ENCODE assay signal across 17 mouse cellular contexts in the genomic region with DNA sequence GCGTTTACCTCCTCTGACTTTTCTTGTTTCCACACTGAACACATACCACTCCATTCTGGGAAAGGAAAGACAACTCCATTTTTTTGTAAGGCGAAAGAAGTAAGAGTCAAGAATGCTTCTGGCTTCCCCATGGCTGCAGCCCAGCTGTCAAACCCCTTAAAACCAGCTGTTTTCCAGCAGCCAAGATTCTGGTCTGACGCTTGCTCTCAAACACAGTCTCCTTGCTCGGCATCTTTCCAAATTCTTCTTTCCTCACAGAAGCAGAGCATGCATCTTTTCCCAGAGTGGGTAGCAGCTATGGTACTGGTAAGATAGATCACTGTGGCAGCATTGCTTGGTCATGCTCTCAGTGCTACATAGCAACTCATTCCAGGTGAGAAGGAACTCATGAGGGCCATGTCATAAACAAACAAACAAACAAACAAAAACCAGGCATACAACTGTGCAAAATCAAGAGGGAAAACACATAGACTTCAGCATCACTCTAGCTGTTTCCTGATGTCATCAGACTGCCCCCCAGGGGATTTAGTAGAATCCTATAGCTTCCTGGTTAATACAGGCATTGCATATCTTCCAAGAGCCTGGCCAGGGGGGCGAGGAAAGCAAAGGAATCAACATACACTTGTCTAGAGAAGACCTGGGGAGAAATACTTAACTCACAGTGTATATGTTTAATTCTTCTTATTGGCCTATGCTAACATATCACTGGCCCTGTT. TPM values are rescaled to one million over a fixed set of nuclear protein-coding genes. Genes with fewer than 3 reads are reported as not detected.
DNase-seq lines count a peak whose midpoint lies in the region; ATAC-seq and TF ChIP-seq lines count a peak whose summit lies in the region.
"Had no signal": no experiment of that assay in that cellular context is flagged by ENCODE, and none has a peak within 500 bp of the region (broad histone marks: within the 10 kb centered on the region; RNA-seq: fewer than 3 reads in every experiment).

No protein-coding gene starts in this region.

- H3K36me3 ChIP-seq in forebrain, postnatal 0 days (ENCODE audit: insufficient read depth), result no peaks in the 10 kb centered on the region
- H3K36me3 ChIP-seq in midbrain, embryonic 14.5 days (ENCODE audit: control insufficient read depth, insufficient read depth, low read length), result no peaks in the 10 kb centered on the region
- H3K36me3 ChIP-seq in intestine, embryonic 16.5 days (ENCODE audit: control insufficient read depth, insufficient read depth, low read length), result no peaks in the 10 kb centered on the region

- H3K9me3 ChIP-seq in forebrain, postnatal 0 days (ENCODE audit: low read length), result no peaks in the 10 kb centered on the region
- H3K9me3 ChIP-seq in midbrain, embryonic 14.5 days (ENCODE audit: control insufficient read depth, low read length), result no peaks in the 10 kb centered on the region
- H3K9me3 ChIP-seq in intestine, embryonic 16.5 days (ENCODE audit: control insufficient read depth, low read length), result no peaks in the 10 kb centered on the region

- no peak for TF ChIP-seq POLR2A in cortical plate, adult 2 months (IDR thresholded peaks at IDR 0.05; ENCODE audit: extremely low read depth, insufficient read depth, low read length)

- peak overlapping the region; percentile 66 for H3K4me2 ChIP-seq in forebrain, postnatal 0 days (ENCODE audit: low read depth)
- peak overlapping the region; percentile 82 for H3K4me2 ChIP-seq in midbrain, embryonic 14.5 days (ENCODE audit: low read length)
- no peak overlapping the region for H3K4me2 ChIP-seq in intestine, embryonic 16.5 days (ENCODE audit: low read depth, low read length)
- H3K4me2 ChIP-seq: heart, embryonic 11.5 days had no signal

- peak overlapping the region; percentile 71 for H3K27ac ChIP-seq in layer of hippocampus, adult 2 months
- H3K27ac ChIP-seq in cortical plate, adult 2 months (ENCODE audit: insufficient read depth, low read length), result no peak overlapping the region
- H3K27ac ChIP-seq in forebrain, postnatal 0 days (ENCODE audit: low read depth, low read length), result no peak overlapping the region
- H3K27ac ChIP-seq in midbrain, embryonic 14.5 days (replicated peaks; ENCODE audit: low read depth, low read length), result no peak overlapping the region
- no peak overlapping the region for H3K27ac ChIP-seq in intestine, embryonic 16.5 days (ENCODE audit: low read length)

- 66% methylated on average over 5 of the region's 5 CpGs for WGBS in forebrain, postnatal 0 days
- WGBS in midbrain, embryonic 14.5 days, result 80% methylated on average over 5 of the region's 5 CpGs
- 47% methylated on average over 5 of the region's 5 CpGs for WGBS in intestine, embryonic 16.5 days

- no peak for DNase-seq in layer of hippocampus, adult 2 months (ENCODE audit: low spot score in 2 of 2)
- DNase-seq in layer of hippocampus, adult 18-20 months (ENCODE audit: low spot score in 2 of 2), result no peak
- DNase-seq in forebrain, postnatal 0 days, result peak; percentile 57
- DNase-seq in midbrain, embryonic 14.5 days, result peak; percentile 36
- DNase-seq in adrenal gland, adult 2 months, result no peak
- no peak for DNase-seq in adrenal gland, adult 18-20 months (ENCODE audit: low spot score in 2 of 2)
- DNase-seq: adrenal gland, adult 8-10 months; cerebellum, adult 11-12 months; gastrocnemius, postnatal 14 days; kidney, postnatal 36 days; liver; thymus, adult 2 months had no signal

- no peaks in the 10 kb centered on the region for H3K4me1 ChIP-seq in cortical plate, adult 2 months (ENCODE audit: control insufficient read depth, insufficient read depth, low read length)
- H3K4me1 ChIP-seq in forebrain, postnatal 0 days (ENCODE audit: insufficient read depth), result 0 out of 2 replicates have a peak, but pooled peaks cover 2% of the 10 kb centered on the region
- H3K4me1 ChIP-seq in midbrain, embryonic 14.5 days (ENCODE audit: control insufficient read depth, insufficient read depth, low read length), result peaks cover 17% of the 10 kb centered on the region
- peaks cover 5% of the 10 kb centered on the region for H3K4me1 ChIP-seq in intestine, embryonic 16.5 days (ENCODE audit: control insufficient read depth, insufficient read depth, low read length)

- ATAC-seq in forebrain, postnatal 0 days, result no peak
- ATAC-seq in midbrain, embryonic 14.5 days (ENCODE audit: low FRiP score, low TSS enrichment), result no peak
- ATAC-seq in intestine, embryonic 16.5 days, result no peak

- peak overlapping the region; percentile 61 for H3K9ac ChIP-seq in forebrain, postnatal 0 days
- peak overlapping the region; percentile 18; the same call in 1 of the 2 replicates for H3K9ac ChIP-seq in midbrain, embryonic 14.5 days (replicated peaks; ENCODE audit: low read length)
- no peak overlapping the region for H3K9ac ChIP-seq in intestine, embryonic 16.5 days (ENCODE audit: low read depth, low read length)

- no peak; the same call in 1 of the 2 replicates for TF ChIP-seq CTCF in layer of hippocampus, adult 2 months (conservative IDR thresholded peaks at IDR 0.05)
- TF ChIP-seq CTCF in cortical plate, adult 2 months (IDR thresholded peaks at IDR 0.05; ENCODE audit: extremely low read depth, insufficient read depth, low read length), result no peak
- TF ChIP-seq CTCF in forebrain, postnatal 0 days (IDR thresholded peaks at IDR 0.05; ENCODE audit: low read depth), result no peak

- peak overlapping the region; percentile 88 for H3K4me3 ChIP-seq in layer of hippocampus, adult 2 months
- peak overlapping the region; percentile 80 for H3K4me3 ChIP-seq in cortical plate, adult 2 months (ENCODE audit: insufficient read depth, low read length)
- H3K4me3 ChIP-seq in forebrain, postnatal 0 days (ENCODE audit: low read depth, low read length), result peak overlapping the region; percentile 69
- H3K4me3 ChIP-seq in midbrain, embryonic 14.5 days (replicated peaks; ENCODE audit: low read depth, low read length), result peak overlapping the region; percentile 76
- H3K4me3 ChIP-seq in intestine, embryonic 16.5 days (ENCODE audit: low read length), result no peak overlapping the region

- H3K27me3 ChIP-seq in forebrain, postnatal 0 days (ENCODE audit: insufficient read depth, low read length), result no peaks in the 10 kb centered on the region
- no peaks in the 10 kb centered on the region for H3K27me3 ChIP-seq in midbrain, embryonic 14.5 days (ENCODE audit: control insufficient read depth, insufficient read depth, low read length)
- H3K27me3 ChIP-seq in intestine, embryonic 16.5 days (replicated peaks; ENCODE audit: control insufficient read depth, insufficient read depth, low read length), result peaks cover 20% of the 10 kb centered on the region

RNA-seq across cellular contexts. Expression of gene Brinp2, which starts 2.3 kb away (rescaled TPM):
- 10 to 100 TPM; 78.0 to 82.9 TPM for total RNA-seq in layer of hippocampus, adult 2 months (2021)
- 10 to 100 TPM; 75.0 to 75.9 TPM for total RNA-seq in layer of hippocampus, adult 18-20 months (2021)
- polyA plus RNA-seq in cortical plate, adult 2 months (2012; rRNA removed), result 62.2 and 64.1 TPM in 2 replicates
- total RNA-seq in forebrain, postnatal 0 days (2014; rRNA removed), result 46.8 and 54.1 TPM in 2 replicates
- polyA plus RNA-seq in forebrain, postnatal 0 days (2015; fragmentation: Nextera tagmentation; extraction: Ambion mirVana), result 34.1 and 40.6 TPM in 2 replicates
- polyA plus RNA-seq in midbrain, embryonic 14.5 days (2014; fragmentation: Nextera tagmentation; extraction: Ambion mirVana), result 27.1 and 27.6 TPM in 2 replicates
- under 1 TPM; 0.55 to 0.59 TPM for total RNA-seq in adrenal gland, adult 2 months (2021)
- polyA plus RNA-seq in adrenal gland, adult 2 months (2012; rRNA removed), result 0.22 and 0.79 TPM in 2 replicates
- polyA plus RNA-seq in intestine, embryonic 16.5 days (2015; fragmentation: Nextera tagmentation; extraction: Ambion mirVana), result 0.29 and 0.42 TPM in 2 replicates
- under 1 TPM; 0.53 to 0.58 TPM for total RNA-seq in adrenal gland, adult 18-20 months (2021)
- total RNA-seq: megakaryocyte, adult 5-6 weeks; neutrophil, adult 5-6 weeks had no signal

RNA-seq across cellular contexts. Expression of gene Astn1, which starts 8.3 kb away (rescaled TPM):
- 100 to 1,000 TPM; 183 to 185 TPM for total RNA-seq in layer of hippocampus, adult 2 months (2021)
- total RNA-seq in layer of hippocampus, adult 18-20 months (2021), result 100 to 1,000 TPM; 173 to 178 TPM
- polyA plus RNA-seq in cortical plate, adult 2 months (2012; rRNA removed), result 66.0 and 68.8 TPM in 2 replicates
- 83.6 and 122 TPM in 2 replicates for total RNA-seq in forebrain, postnatal 0 days (2014; rRNA removed)
- polyA plus RNA-seq in forebrain, postnatal 0 days (2015; fragmentation: Nextera tagmentation; extraction: Ambion mirVana), result 20.9 and 29.4 TPM in 2 replicates
- polyA plus RNA-seq in midbrain, embryonic 14.5 days (2014; fragmentation: Nextera tagmentation; extraction: Ambion mirVana), result 54.8 and 59.6 TPM in 2 replicates
- 1 to 10 TPM; 8.5 to 8.6 TPM for total RNA-seq in adrenal gland, adult 2 months (2021)
- polyA plus RNA-seq in adrenal gland, adult 2 months (2012; rRNA removed), result 4.2 and 7.4 TPM in 2 replicates
- polyA plus RNA-seq in intestine, embryonic 16.5 days (2015; fragmentation: Nextera tagmentation; extraction: Ambion mirVana), result 0.67 and 0.81 TPM in 2 replicates
- 10 to 100 TPM in 1 of 2 experiments, 1 to 10 TPM in 1; 9.1 to 10.2 TPM for total RNA-seq in adrenal gland, adult 18-20 months (2021)
- total RNA-seq: megakaryocyte, adult 5-6 weeks; neutrophil, adult 5-6 weeks had no signal

Comparison
In these comparisons a context has a peak if more than half of its experiments do, and no peak if none do; other contexts are left out.
1. DNase-seq: peak in forebrain, postnatal 0 days (single experiment) and midbrain, embryonic 14.5 days (single experiment); none in layer of hippocampus, adult 2 months (0 of 2), layer of hippocampus, adult 18-20 months (0 of 2), adrenal gland, adult 2 months (single experiment) and adrenal gland, adult 18-20 months (0 of 2).
2. RNA of gene Brinp2, which starts 2.3 kb away (total RNA-seq): 78.0 to 82.9 TPM in layer of hippocampus, adult 2 months, 75.0 to 75.9 TPM in layer of hippocampus, adult 18-20 months and 46.8 to 54.1 TPM in forebrain, postnatal 0 days; 0.55 to 0.59 TPM in adrenal gland, adult 2 months and 0.53 to 0.58 TPM in adrenal gland, adult 18-20 months; every median in the first group is over 10 times any median in the second.